Mouse (Mus musculus): ENCODE results near the gene Gm5485. TPM values are rescaled to one million over a fixed set of nuclear protein-coding genes. Genes with fewer than 3 reads are reported as not detected.

Gene Gm5485
- not detected in 2 replicates for polyA plus RNA-seq (2016; fragmentation: Nextera tagmentation; extraction: Ambion mirVana)

DNA sequence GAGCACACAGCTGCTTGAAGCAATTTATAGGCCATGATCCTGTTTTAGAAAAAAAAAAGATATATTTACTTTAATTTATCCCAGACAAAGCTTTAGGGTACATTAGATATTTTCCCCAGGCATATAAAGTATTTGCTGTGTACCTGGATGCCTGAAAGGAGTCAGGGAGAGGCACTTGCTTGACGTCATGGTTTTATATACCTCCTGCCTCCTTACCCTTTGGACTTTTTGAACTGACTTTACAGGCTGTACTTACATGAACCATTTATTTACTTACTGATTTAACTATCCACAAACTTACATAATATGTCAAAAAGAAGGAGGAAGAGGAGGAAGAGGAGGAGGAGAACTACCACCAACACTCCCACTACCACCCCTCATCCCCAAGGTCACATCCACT lies at the start of gene Gm5485:
TSS of gene Gm5485 (minus strand) at position 171 of the 400 bp plus-strand sequence.
- no peak for DNase-seq (ENCODE audit: low spot score)
- H3K9me3 ChIP-seq (replicated peaks), result no peaks in the 10 kb centered on the region
- H3K27me3 ChIP-seq (ENCODE audit: low read depth, poor library complexity, severe bottlenecking), result no peaks in the 10 kb centered on the region
- H3K4me3 ChIP-seq, result no peak within 1 kb of the TSS
- peaks cover 6% of the 10 kb centered on the region; the same call in 1 of the 2 replicates for H3K4me1 ChIP-seq
- 88% methylated on average over 1 of the region's 1 CpGs for WGBS
- no peak within 1 kb of the TSS for H3K27ac ChIP-seq
- H3K36me3 ChIP-seq, result no peaks in the 10 kb centered on the region

- no peak overlapping the region for H3K27ac ChIP-seq
- no peaks in the 10 kb centered on the region for H3K9me3 ChIP-seq (replicated peaks)
- no peaks in the 10 kb centered on the region for H3K36me3 ChIP-seq
- no peak overlapping the region for H3K4me3 ChIP-seq
- no peak for DNase-seq (ENCODE audit: low spot score)
- no peaks in the 10 kb centered on the region for H3K27me3 ChIP-seq (ENCODE audit: low read depth, poor library complexity, severe bottlenecking)
- no peaks in the 10 kb centered on the region for H3K4me1 ChIP-seq
- WGBS, result 48% methylated on average over 3 of the region's 3 CpGs
Measured at GRCm38 (mm10) chr16:48453264-48453663, 41.0 kb upstream of the Gm5485 start.

GRCm38 (mm10) chr16:48446161-48446925 lies 34.1 kb upstream of the Gm5485 start:
- Histone ChIP-seq H3K4me1 (no peaks in the 10 kb centered on the region), H3K36me3 (no peaks in the 10 kb centered on the region), H3K4me3 (no peak overlapping the region), H3K9me3 (replicated peaks) (no peaks in the 10 kb centered on the region), H3K27ac (no peak overlapping the region), H3K27me3 (ENCODE audit: low read depth, poor library complexity, severe bottlenecking) (no peaks in the 10 kb centered on the region)
- 80% methylated on average over 8 of the region's 8 CpGs for WGBS
- DNase-seq (ENCODE audit: low spot score), result no peak

DNA sequence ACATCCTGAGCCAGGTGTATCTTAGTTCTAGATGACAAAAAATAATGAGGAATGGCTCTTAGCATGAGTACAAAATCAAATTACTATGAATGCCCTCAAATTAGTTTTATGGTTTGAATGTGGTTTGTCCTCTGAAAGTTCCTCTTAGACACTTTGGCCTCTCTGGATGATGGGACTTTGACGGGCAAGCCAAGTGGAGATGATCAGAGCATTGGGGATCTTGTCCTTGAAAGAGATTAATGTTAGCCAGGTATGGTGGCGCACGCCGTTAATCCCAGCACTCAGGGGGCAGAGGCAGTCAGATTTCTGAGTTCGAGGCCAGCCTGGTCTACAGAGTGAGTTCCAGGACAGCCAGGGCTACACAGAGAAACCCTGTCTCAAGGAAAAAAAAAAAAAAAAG lies 32.4 kb upstream of the Gm5485 start:
- no peak for DNase-seq (ENCODE audit: low spot score)
- Histone ChIP-seq H3K4me3 (no peak overlapping the region), H3K9me3 (replicated peaks) (no peaks in the 10 kb centered on the region), H3K36me3 (no peaks in the 10 kb centered on the region), H3K4me1 (no peaks in the 10 kb centered on the region), H3K27ac (no peak overlapping the region), H3K27me3 (ENCODE audit: low read depth, poor library complexity, severe bottlenecking) (no peaks in the 10 kb centered on the region)
- WGBS, result 87% methylated on average over 5 of the region's 5 CpGs

DNA sequence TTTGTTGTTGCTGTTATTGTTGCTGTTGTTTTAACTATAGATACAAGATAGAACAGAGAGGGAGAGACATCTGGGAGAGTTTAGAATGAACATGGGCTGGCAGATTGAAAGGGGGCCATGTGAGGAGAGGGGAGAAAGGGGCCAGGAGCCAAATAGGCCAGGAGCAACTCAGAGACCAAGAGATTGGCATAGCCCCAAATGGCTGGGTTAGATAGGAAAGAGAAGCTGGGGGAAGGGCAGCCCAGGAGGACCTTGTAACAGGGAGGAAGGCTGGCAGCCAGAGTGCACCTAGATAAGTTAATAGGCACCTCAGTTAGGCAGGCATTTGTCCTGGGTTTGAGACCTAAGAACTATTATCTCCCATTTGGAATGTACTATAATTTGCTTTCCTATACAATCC lies 25.3 kb upstream of the Gm5485 start:
- Histone ChIP-seq H3K9me3 (replicated peaks) (no peaks in the 10 kb centered on the region), H3K4me3 (no peak overlapping the region), H3K27me3 (ENCODE audit: low read depth, poor library complexity, severe bottlenecking) (no peaks in the 10 kb centered on the region), H3K27ac (no peak overlapping the region), H3K4me1 (no peaks in the 10 kb centered on the region), H3K36me3 (no peaks in the 10 kb centered on the region)
- DNase-seq (ENCODE audit: low spot score), result no peak

DNA sequence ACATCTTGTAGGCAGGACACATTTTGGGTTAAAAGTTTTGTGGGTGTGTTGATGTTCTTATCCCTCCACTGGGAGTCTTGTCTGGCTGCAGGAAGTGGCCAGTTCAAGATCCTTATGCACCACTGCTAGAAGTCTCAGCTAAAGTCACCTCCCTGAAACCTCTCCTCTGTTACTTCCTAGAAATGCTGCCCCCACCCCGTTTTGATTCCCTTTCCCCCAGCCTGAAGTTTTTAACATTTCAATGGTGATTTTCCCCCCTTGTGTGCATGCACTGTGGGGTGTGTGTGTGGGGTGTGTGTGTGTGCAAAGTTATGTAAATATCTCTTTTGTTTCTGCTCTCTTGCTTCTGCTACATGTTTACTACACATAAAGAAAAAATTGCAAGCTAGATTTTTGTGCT lies 23.2 kb upstream of the Gm5485 start:
- 24% methylated on average over 1 of the region's 1 CpGs for WGBS
- H3K9me3 ChIP-seq (replicated peaks), result no peaks in the 10 kb centered on the region

DNA sequence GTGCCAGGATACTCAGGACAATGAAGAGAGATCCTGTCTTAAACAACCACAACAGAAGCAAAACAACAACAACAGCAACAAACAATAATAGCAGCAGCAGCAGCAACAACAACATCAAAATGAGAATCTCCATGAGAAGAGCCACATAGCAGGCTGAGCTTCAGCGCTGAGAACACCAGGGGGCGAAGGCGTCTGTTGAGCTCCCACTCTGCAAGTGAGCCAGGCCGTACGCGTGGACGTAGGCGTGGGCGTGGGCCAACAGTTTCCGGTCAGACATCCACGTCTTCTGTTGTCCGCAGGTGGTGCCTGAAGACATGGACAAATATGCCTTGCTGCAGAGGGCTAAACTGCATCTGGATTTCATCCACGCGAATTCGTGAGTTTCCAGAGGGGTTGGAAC lies 18.8 kb upstream of the Gm5485 start, which contains the start of gene Morc1:
TSS of gene Morc1 (plus strand) at position 211 of the 400 bp plus-strand sequence.
- Histone ChIP-seq H3K27ac (no peak within 1 kb of the TSS), H3K4me3 (no peak within 1 kb of the TSS), H3K4me1 (no peaks in the 10 kb centered on the region), H3K36me3 (no peaks in the 10 kb centered on the region), H3K9me3 (replicated peaks) (no peaks in the 10 kb centered on the region), H3K27me3 (ENCODE audit: low read depth, poor library complexity, severe bottlenecking) (no peaks in the 10 kb centered on the region)
- 95% methylated on average over 15 of the region's 15 CpGs for WGBS
- no peak for DNase-seq (ENCODE audit: low spot score)

More for the DNA sequence above, 23.2 kb upstream of the Gm5485 start:
- Histone ChIP-seq H3K4me3 (no peak overlapping the region), H3K27ac (no peak overlapping the region), H3K27me3 (ENCODE audit: low read depth, poor library complexity, severe bottlenecking) (no peaks in the 10 kb centered on the region), H3K36me3 (no peaks in the 10 kb centered on the region), H3K4me1 (no peaks in the 10 kb centered on the region)
- no peak for DNase-seq (ENCODE audit: low spot score)

DNA sequence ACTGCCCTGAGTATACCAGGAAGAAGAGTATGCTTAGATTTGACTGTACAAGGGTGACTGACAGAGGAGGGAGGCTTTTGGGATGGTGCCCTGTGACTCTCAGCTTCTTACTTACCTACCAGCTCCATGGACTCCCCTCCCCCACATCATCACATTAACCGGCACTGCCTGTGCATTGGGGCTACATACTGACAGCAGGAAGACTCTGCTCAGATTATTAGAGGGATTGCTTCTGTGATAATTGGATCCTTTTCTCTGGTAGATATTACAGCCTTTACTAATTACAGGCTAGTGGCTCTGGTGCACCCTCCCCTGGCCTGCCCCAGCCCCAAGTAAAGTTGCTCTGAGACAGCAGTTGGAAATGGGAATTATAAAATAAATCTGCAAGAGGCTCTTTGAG lies 17.2 kb upstream of the Gm5485 start:
- no peak for DNase-seq (ENCODE audit: low spot score)
- 44% methylated on average over 1 of the region's 1 CpGs for WGBS
- Histone ChIP-seq H3K4me1 (no peaks in the 10 kb centered on the region), H3K27me3 (ENCODE audit: low read depth, poor library complexity, severe bottlenecking) (no peaks in the 10 kb centered on the region), H3K27ac (no peak overlapping the region), H3K36me3 (no peaks in the 10 kb centered on the region), H3K9me3 (replicated peaks) (no peaks in the 10 kb centered on the region), H3K4me3 (no peak overlapping the region)

- H3K4me3 ChIP-seq, result no peak overlapping the region
- WGBS, result 95% methylated on average over 4 of the region's 4 CpGs
- H3K36me3 ChIP-seq, result no peaks in the 10 kb centered on the region
- no peaks in the 10 kb centered on the region for H3K9me3 ChIP-seq (replicated peaks)
- no peak overlapping the region for H3K27ac ChIP-seq
- no peaks in the 10 kb centered on the region for H3K4me1 ChIP-seq
- DNase-seq (ENCODE audit: low spot score), result no peak
- H3K27me3 ChIP-seq (ENCODE audit: low read depth, poor library complexity, severe bottlenecking), result no peaks in the 10 kb centered on the region
Measured at GRCm38 (mm10) chr16:48424069-48424468, 11.9 kb upstream of the Gm5485 start.

DNA sequence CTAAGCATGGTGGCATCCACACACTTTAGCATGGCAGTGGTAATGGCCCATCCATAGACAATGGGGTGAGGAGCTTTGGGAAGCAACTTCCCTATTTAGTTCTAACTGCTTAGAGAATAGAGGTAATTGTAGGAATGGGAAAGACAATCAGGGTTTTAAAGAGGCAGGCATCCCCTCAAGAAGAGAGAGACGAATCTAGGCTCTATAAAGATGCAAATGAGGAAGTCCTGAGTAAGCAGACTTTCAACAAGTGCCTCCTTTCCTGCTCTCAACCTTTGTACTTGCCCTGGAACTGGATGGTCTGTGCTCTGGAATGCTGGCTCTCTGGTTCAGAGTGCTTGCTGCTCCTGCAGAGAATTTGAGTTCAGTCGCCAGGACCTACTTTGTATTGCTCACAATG lies 10.3 kb upstream of the Gm5485 start:
- Histone ChIP-seq H3K27ac (no peak overlapping the region), H3K4me3 (no peak overlapping the region), H3K9me3 (replicated peaks) (no peaks in the 10 kb centered on the region), H3K36me3 (no peaks in the 10 kb centered on the region), H3K4me1 (no peaks in the 10 kb centered on the region), H3K27me3 (ENCODE audit: low read depth, poor library complexity, severe bottlenecking) (no peaks in the 10 kb centered on the region)
- no peak for DNase-seq (ENCODE audit: low spot score)
- WGBS, result 45% methylated on average over 2 of the region's 2 CpGs

GRCm38 (mm10) chr16:48419035-48419434 lies 6.8 kb upstream of the Gm5485 start:
- 70% methylated on average over 2 of the region's 2 CpGs for WGBS
- H3K4me1 ChIP-seq, result no peaks in the 10 kb centered on the region
- H3K4me3 ChIP-seq, result no peak overlapping the region
- no peak for DNase-seq (ENCODE audit: low spot score)
- H3K36me3 ChIP-seq, result no peaks in the 10 kb centered on the region
- no peaks in the 10 kb centered on the region for H3K27me3 ChIP-seq (ENCODE audit: low read depth, poor library complexity, severe bottlenecking)
- H3K9me3 ChIP-seq (replicated peaks), result no peaks in the 10 kb centered on the region
- no peak overlapping the region for H3K27ac ChIP-seq

GRCm38 (mm10) chr16:48418557-48418956 lies 6.3 kb upstream of the Gm5485 start:
- Histone ChIP-seq H3K9me3 (replicated peaks) (no peaks in the 10 kb centered on the region), H3K27me3 (ENCODE audit: low read depth, poor library complexity, severe bottlenecking) (no peaks in the 10 kb centered on the region), H3K27ac (no peak overlapping the region), H3K4me1 (no peaks in the 10 kb centered on the region), H3K4me3 (no peak overlapping the region), H3K36me3 (no peaks in the 10 kb centered on the region)
- 51% methylated on average over 3 of the region's 3 CpGs for WGBS
- DNase-seq (ENCODE audit: low spot score), result no peak

- 81% methylated on average over 3 of the region's 3 CpGs for WGBS
- no peaks in the 10 kb centered on the region for H3K9me3 ChIP-seq (replicated peaks)
- no peaks in the 10 kb centered on the region for H3K36me3 ChIP-seq
- no peak overlapping the region for H3K4me3 ChIP-seq
- H3K27me3 ChIP-seq (ENCODE audit: low read depth, poor library complexity, severe bottlenecking), result no peaks in the 10 kb centered on the region
- peaks cover 6% of the 10 kb centered on the region; the same call in 1 of the 2 replicates for H3K4me1 ChIP-seq
- no peak for DNase-seq (ENCODE audit: low spot score)
- no peak overlapping the region for H3K27ac ChIP-seq
Measured at GRCm38 (mm10) chr16:48410125-48410524, 2.1 kb downstream of the Gm5485 start.

GRCm38 (mm10) chr16:48409580-48409979 lies 2.6 kb downstream of the Gm5485 start:
- H3K27ac ChIP-seq, result no peak overlapping the region
- H3K9me3 ChIP-seq (replicated peaks), result no peaks in the 10 kb centered on the region
- H3K4me3 ChIP-seq, result no peak overlapping the region
- peaks cover 6% of the 10 kb centered on the region; the same call in 1 of the 2 replicates for H3K4me1 ChIP-seq
- no peaks in the 10 kb centered on the region for H3K27me3 ChIP-seq (ENCODE audit: low read depth, poor library complexity, severe bottlenecking)
- WGBS, result 52% methylated on average over 7 of the region's 7 CpGs
- no peak for DNase-seq (ENCODE audit: low spot score)
- H3K36me3 ChIP-seq, result no peaks in the 10 kb centered on the region

All from limb, embryonic 10.5 days (tissue).